Mouse (Mus musculus): ENCODE data around the gene Gcm1. TPM values are rescaled to one million over a fixed set of nuclear protein-coding genes. Genes with fewer than 3 reads are reported as not detected.

Gcm1 gene
- polyA plus RNA-seq, 1 experiment from 2014 or later = not detected

DNA sequence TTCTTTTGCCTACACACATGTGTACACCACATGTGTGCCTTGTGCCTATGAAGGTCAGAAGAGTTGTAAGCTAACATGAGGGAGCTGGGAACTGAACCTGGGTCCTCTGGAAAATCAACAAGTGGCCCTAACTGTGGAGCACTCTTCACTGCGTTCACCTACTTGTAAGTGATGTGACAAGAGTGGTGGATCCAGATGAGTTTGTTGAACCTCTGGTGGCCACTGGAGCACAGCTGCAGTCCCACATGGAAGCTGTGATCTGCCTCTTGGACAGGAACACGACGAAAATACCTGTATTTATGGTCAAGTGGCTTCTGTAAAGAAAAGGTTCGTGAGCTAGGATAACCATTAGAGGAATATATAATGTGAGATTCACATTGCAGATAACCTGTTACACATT is 32.6 kb downstream of the Gcm1 start:
- Histone ChIP-seq H3K27me3 (ENCODE audit: control insufficient read depth, insufficient read depth, low read depth, low read length) (no peaks in the 10 kb centered on the region), H3K27ac (ENCODE audit: low read length) (no peak overlapping the region), H3K9me3 (replicated peaks; ENCODE audit: control insufficient read depth, low read length) (no peaks in the 10 kb centered on the region), H3K36me3 (ENCODE audit: control insufficient read depth, insufficient read depth) (peaks cover 61% of the 10 kb centered on the region), H3K4me3 (ENCODE audit: low read depth, low read length) (no peak overlapping the region), H3K4me1 (ENCODE audit: control insufficient read depth, low read depth, low read length) (no peaks in the 10 kb centered on the region), H3K9ac (ENCODE audit: low read depth, low read length) (no peak overlapping the region), H3K4me2 (ENCODE audit: low read depth, low read length) (no peak overlapping the region)
- no peak for ATAC-seq (ENCODE audit: low read depth)
- WGBS (ENCODE audit: insufficient replicate concordance) = 87% methylated on average over 4 of the region's 4 CpGs

DNA sequence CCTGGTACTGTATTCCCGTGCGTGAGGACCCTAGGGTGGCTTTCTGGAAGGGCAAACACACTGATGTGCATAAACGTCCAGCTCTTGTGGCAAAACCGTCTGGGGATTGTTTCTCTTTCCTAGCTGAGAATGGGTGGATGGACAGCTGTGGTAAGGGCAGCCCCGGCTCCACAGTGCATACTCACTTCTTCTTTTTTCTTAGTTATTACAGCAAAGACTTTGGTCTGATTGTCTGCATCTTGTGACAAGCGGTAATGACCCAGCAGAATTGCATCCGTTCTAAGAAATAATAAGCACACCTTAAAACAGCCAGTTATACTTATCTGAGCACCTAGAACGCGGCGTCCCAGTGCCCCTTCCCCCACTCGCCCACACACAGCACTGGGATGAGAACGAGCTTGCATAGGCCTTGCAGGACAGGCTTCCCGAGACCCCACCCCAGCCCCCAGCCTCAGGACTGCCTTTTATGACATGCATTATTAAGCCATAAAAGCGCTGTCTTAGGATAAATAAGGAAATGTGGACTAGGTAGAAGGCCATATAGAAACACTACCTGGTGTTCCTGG is 34.1 kb downstream of the Gcm1 start:
- Histone ChIP-seq H3K4me1 (ENCODE audit: control insufficient read depth, low read depth, low read length) (no peaks in the 10 kb centered on the region), H3K4me2 (ENCODE audit: low read depth, low read length) (no peak overlapping the region), H3K4me3 (ENCODE audit: low read depth, low read length) (no peak overlapping the region), H3K9me3 (replicated peaks; ENCODE audit: control insufficient read depth, low read length) (no peaks in the 10 kb centered on the region), H3K36me3 (ENCODE audit: control insufficient read depth, insufficient read depth) (peaks cover 58% of the 10 kb centered on the region), H3K9ac (ENCODE audit: low read depth, low read length) (no peak overlapping the region), H3K27ac (ENCODE audit: low read length) (no peak overlapping the region), H3K27me3 (ENCODE audit: control insufficient read depth, insufficient read depth, low read depth, low read length) (no peaks in the 10 kb centered on the region)
- ATAC-seq (ENCODE audit: low read depth) = no peak
- 70% methylated on average over 14 of the region's 14 CpGs for WGBS (ENCODE audit: insufficient replicate concordance)

DNA sequence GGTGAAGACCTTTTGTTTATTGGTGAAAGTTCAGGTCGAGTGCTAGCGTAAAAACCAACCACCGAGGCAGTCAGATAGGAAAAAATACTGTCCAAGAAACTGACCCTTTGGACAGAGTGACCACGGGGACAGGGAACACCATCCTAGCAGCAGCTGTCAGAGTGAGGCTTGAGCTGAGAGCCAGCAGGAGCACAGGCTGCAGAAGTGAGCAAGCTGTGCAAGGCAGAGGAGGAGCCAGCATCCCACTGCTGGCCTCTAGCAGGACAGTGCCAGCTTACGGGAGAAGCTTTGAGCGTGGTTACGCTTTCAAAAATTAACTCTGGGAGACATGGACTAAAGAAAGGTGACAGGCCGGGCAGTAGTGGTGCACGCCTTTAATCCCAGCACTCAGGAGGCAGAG is 36.0 kb downstream of the Gcm1 start:
- Histone ChIP-seq H3K9ac (ENCODE audit: low read depth, low read length) (no peak overlapping the region), H3K4me2 (ENCODE audit: low read depth, low read length) (no peak overlapping the region), H3K36me3 (ENCODE audit: control insufficient read depth, insufficient read depth) (peaks cover 55% of the 10 kb centered on the region), H3K27ac (ENCODE audit: low read length) (no peak overlapping the region), H3K27me3 (ENCODE audit: control insufficient read depth, insufficient read depth, low read depth, low read length) (no peaks in the 10 kb centered on the region), H3K4me3 (ENCODE audit: low read depth, low read length) (no peak overlapping the region), H3K9me3 (replicated peaks; ENCODE audit: control insufficient read depth, low read length) (no peaks in the 10 kb centered on the region), H3K4me1 (ENCODE audit: control insufficient read depth, low read depth, low read length) (no peaks in the 10 kb centered on the region)
- 85% methylated on average over 9 of the region's 9 CpGs for WGBS (ENCODE audit: insufficient replicate concordance)
- no peak for ATAC-seq (ENCODE audit: low read depth)

DNA sequence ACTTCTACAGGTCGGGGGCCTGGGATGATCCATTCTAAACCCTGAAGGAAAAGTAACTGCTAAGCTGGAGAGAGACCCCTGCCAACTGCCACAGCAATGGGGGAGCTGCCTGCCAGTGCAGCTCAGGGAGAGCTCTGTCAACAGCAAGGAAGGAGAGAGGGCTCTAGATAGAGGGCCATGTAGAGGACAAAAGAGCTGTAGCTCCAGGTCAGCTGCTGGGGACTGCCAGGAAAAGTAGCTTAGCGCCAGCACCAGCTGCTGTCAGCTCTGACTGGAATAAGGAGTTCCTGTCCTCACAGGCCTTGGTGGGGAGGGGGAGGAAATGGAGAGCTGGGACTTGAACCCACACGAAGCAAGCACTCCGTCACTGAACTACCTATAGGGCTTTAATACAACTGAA is 36.8 kb downstream of the Gcm1 start:
- Histone ChIP-seq H3K4me3 (ENCODE audit: low read depth, low read length) (no peak overlapping the region), H3K36me3 (ENCODE audit: control insufficient read depth, insufficient read depth) (peaks cover 58% of the 10 kb centered on the region), H3K4me2 (ENCODE audit: low read depth, low read length) (no peak overlapping the region), H3K27me3 (ENCODE audit: control insufficient read depth, insufficient read depth, low read depth, low read length) (no peaks in the 10 kb centered on the region), H3K9ac (ENCODE audit: low read depth, low read length) (no peak overlapping the region), H3K27ac (ENCODE audit: low read length) (no peak overlapping the region), H3K9me3 (replicated peaks; ENCODE audit: control insufficient read depth, low read length) (no peaks in the 10 kb centered on the region), H3K4me1 (ENCODE audit: control insufficient read depth, low read depth, low read length) (no peaks in the 10 kb centered on the region)
- no peak for ATAC-seq (ENCODE audit: low read depth)
- 74% methylated on average over 4 of the region's 4 CpGs for WGBS (ENCODE audit: insufficient replicate concordance)

DNA sequence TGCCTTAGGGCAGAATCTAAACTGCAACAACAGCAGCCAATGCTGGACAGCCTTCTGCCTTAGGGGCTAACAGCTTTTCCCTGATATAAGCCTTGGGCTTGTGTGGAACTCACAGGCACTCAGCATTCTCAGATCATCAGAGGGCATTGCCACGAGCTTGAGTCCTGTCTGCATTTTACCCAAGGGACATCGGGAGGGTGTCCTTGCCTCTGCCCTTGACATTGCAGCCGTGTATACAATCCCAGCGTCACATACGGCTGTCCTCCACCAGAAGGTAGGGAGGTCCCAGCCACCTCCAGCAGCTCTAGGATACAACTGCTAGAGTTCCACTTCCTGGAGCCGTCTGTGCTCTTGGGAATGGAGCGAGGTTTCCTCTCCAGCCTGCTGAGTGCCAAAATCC is 37.2 kb downstream of the Gcm1 start:
- no peaks in the 10 kb centered on the region for H3K9me3 ChIP-seq (replicated peaks; ENCODE audit: control insufficient read depth, low read length)
- H3K9ac ChIP-seq (ENCODE audit: low read depth, low read length) = no peak overlapping the region
- H3K4me2 ChIP-seq (ENCODE audit: low read depth, low read length) = no peak overlapping the region
- peaks cover 57% of the 10 kb centered on the region for H3K36me3 ChIP-seq (ENCODE audit: control insufficient read depth, insufficient read depth)
- no peak for ATAC-seq (ENCODE audit: low read depth)
- no peaks in the 10 kb centered on the region for H3K27me3 ChIP-seq (ENCODE audit: control insufficient read depth, insufficient read depth, low read depth, low read length)
- 80% methylated on average over 7 of the region's 7 CpGs for WGBS (ENCODE audit: insufficient replicate concordance)
- H3K4me1 ChIP-seq (ENCODE audit: control insufficient read depth, low read depth, low read length) = no peaks in the 10 kb centered on the region
- no peak overlapping the region for H3K27ac ChIP-seq (ENCODE audit: low read length)
- no peak overlapping the region for H3K4me3 ChIP-seq (ENCODE audit: low read depth, low read length)

DNA sequence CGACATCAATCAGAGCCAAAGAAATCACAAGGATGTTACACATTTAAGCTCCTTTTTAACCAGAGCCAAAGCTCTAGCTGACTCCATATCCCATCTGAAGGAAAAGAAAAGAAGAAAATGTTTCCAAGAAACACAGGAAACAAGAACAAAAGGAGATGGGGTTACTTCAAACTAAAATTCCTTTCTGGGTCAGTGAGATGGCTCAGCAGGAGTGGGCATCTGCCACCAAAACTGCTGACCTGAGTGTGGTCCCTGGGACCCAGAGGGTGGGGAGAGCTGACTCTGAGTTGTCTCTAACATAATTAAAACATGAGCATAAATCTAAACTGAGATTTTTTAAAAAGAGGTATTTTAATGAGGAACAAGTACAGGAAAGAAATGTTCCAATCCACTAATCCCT is 38.2 kb downstream of the Gcm1 start:
- Histone ChIP-seq H3K9me3 (replicated peaks; ENCODE audit: control insufficient read depth, low read length) (no peaks in the 10 kb centered on the region), H3K9ac (ENCODE audit: low read depth, low read length) (no peak overlapping the region), H3K4me3 (ENCODE audit: low read depth, low read length) (no peak overlapping the region), H3K27me3 (ENCODE audit: control insufficient read depth, insufficient read depth, low read depth, low read length) (no peaks in the 10 kb centered on the region), H3K36me3 (ENCODE audit: control insufficient read depth, insufficient read depth) (peaks cover 55% of the 10 kb centered on the region), H3K4me2 (ENCODE audit: low read depth, low read length) (no peak overlapping the region), H3K27ac (ENCODE audit: low read length) (no peak overlapping the region), H3K4me1 (ENCODE audit: control insufficient read depth, low read depth, low read length) (no peaks in the 10 kb centered on the region)
- 88% methylated on average over 1 of the region's 1 CpGs for WGBS (ENCODE audit: insufficient replicate concordance)
- no peak for ATAC-seq (ENCODE audit: low read depth)

DNA sequence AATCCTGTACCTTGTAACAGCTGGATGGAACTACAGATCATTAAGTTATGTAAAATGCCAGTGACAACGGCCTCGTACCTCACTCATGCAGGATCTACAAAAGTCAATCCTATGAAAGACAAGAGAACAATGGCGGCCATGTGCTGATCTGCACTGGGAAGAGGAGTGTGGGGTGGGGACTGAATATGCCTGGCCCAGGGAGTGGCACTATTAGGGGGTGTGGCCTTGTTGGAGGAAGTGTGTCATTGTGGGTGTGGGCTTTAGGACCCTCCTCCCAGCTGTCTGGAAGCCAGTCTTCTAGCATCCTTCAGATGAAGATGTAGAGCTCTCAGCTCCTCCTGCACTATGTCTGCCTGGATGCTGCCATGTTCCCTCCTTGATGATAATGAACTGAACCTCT is 38.9 kb downstream of the Gcm1 start:
- Histone ChIP-seq H3K9me3 (replicated peaks; ENCODE audit: control insufficient read depth, low read length) (no peaks in the 10 kb centered on the region), H3K27ac (ENCODE audit: low read length) (no peak overlapping the region), H3K4me1 (ENCODE audit: control insufficient read depth, low read depth, low read length) (no peaks in the 10 kb centered on the region), H3K27me3 (ENCODE audit: control insufficient read depth, insufficient read depth, low read depth, low read length) (no peaks in the 10 kb centered on the region), H3K4me2 (ENCODE audit: low read depth, low read length) (no peak overlapping the region), H3K9ac (ENCODE audit: low read depth, low read length) (no peak overlapping the region), H3K4me3 (ENCODE audit: low read depth, low read length) (no peak overlapping the region), H3K36me3 (ENCODE audit: control insufficient read depth, insufficient read depth) (peaks cover 55% of the 10 kb centered on the region)
- ATAC-seq (ENCODE audit: low read depth) = no peak
- 91% methylated on average over 3 of the region's 3 CpGs for WGBS (ENCODE audit: insufficient replicate concordance)

DNA sequence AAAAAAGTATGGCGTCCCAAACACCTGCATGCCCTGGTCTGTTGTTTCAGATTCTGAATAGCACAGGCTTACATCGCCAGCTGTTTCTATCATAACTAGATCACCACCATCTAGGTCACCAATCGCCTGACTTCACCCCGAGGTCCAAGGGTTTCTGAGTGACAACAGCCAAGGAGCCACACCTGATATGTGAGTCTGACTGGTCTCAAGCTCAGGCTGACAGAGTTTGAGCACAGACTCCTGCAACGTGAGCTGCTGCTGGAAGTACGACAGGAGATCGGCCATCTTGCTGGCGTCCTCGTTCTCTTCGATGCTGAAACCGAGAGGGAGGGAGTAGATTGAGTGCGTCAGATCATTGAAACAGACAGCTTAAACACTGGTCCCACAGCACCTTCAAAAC is 44.0 kb downstream of the Gcm1 start:
- no peak overlapping the region for H3K9ac ChIP-seq (ENCODE audit: low read depth, low read length)
- H3K27me3 ChIP-seq (ENCODE audit: control insufficient read depth, insufficient read depth, low read depth, low read length) = no peaks in the 10 kb centered on the region
- H3K4me1 ChIP-seq (ENCODE audit: control insufficient read depth, low read depth, low read length) = no peaks in the 10 kb centered on the region
- peaks cover 7% of the 10 kb centered on the region; the same call in 1 of the 2 replicates for H3K9me3 ChIP-seq (replicated peaks; ENCODE audit: control insufficient read depth, low read length)
- no peak overlapping the region for H3K4me3 ChIP-seq (ENCODE audit: low read depth, low read length)
- no peak overlapping the region for H3K4me2 ChIP-seq (ENCODE audit: low read depth, low read length)
- H3K27ac ChIP-seq (ENCODE audit: low read length) = no peak overlapping the region
- no peak for ATAC-seq (ENCODE audit: low read depth)
- peaks cover 79% of the 10 kb centered on the region for H3K36me3 ChIP-seq (ENCODE audit: control insufficient read depth, insufficient read depth)
- 92% methylated on average over 12 of the region's 12 CpGs for WGBS (ENCODE audit: insufficient replicate concordance)

DNA sequence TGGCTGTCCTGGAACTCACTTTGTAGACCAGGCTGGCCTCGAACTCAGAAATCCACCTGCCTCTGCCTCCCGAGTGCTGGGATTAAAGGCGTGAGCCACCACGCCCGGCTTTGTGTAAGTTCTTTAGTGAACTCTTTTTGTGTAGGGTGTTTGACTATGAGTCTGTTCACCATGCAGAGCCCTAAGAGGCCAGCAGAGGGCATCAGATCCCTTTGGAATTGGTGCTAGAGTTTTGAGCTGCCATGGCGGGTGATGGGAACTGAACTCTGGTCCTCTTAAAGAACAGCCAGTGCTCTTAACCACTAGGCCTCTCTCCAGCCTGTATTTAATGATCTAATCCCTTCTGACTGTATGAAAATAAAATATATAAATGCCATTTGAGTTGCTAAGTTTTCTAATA is 44.7 kb downstream of the Gcm1 start:
- H3K9me3 ChIP-seq (replicated peaks; ENCODE audit: control insufficient read depth, low read length) = peaks cover 7% of the 10 kb centered on the region; the same call in 1 of the 2 replicates
- H3K4me2 ChIP-seq (ENCODE audit: low read depth, low read length) = no peak overlapping the region
- 90% methylated on average over 5 of the region's 6 CpGs for WGBS (ENCODE audit: insufficient replicate concordance)
- H3K27me3 ChIP-seq (ENCODE audit: control insufficient read depth, insufficient read depth, low read depth, low read length) = no peaks in the 10 kb centered on the region
- peaks cover 86% of the 10 kb centered on the region for H3K36me3 ChIP-seq (ENCODE audit: control insufficient read depth, insufficient read depth)
- H3K4me1 ChIP-seq (ENCODE audit: control insufficient read depth, low read depth, low read length) = no peaks in the 10 kb centered on the region
- no peak overlapping the region for H3K9ac ChIP-seq (ENCODE audit: low read depth, low read length)
- no peak for ATAC-seq (ENCODE audit: low read depth)
- H3K4me3 ChIP-seq (ENCODE audit: low read depth, low read length) = no peak overlapping the region
- H3K27ac ChIP-seq (ENCODE audit: low read length) = no peak overlapping the region

Data from liver, embryonic 16.5 days (tissue).